Mouse (Mus musculus) ES-E14 (cell line): Measurements from ENCODE around the gene Copz1. TPM values are rescaled to one million over a fixed set of nuclear protein-coding genes. Genes with fewer than 3 reads are reported as not detected.

ENCODE experiments used
- DNase-seq: peaks from one replicate; pipeline ENCODE4 v3.0.0-alpha.2; 2013; ENCODE audit warnings: low read depth, low spot score
- H3K27ac ChIP-seq: 2 replicates; pipeline ENCODE4 v1.5.1; 2012; ENCODE audit warnings: low read depth, mild to moderate bottlenecking, low read length, moderate library complexity, mixed read lengths; ENCODE audit not compliant: poor library complexity, insufficient read depth, severe bottlenecking
- H3K36me3 ChIP-seq: 2 replicates; pipeline ENCODE4 v1.6.1; 2012; ENCODE audit warnings: mild to moderate bottlenecking, low read length, moderate library complexity, mixed read lengths; ENCODE audit not compliant: control insufficient read depth, poor library complexity, insufficient read depth, severe bottlenecking
- H3K4me1 ChIP-seq, 2 experiments: fragments of 150-350 bp in 1 of 2; sonication (generic) in 1 of 2; 2 replicates each; pipeline ENCODE4 v1.6.1; 2012; ENCODE audit warnings: low read length in 2 of 2, mild to moderate bottlenecking in 1 of 2, mixed read lengths in 1 of 2; ENCODE audit not compliant: control insufficient read depth in 2 of 2, insufficient read depth in 2 of 2, poor library complexity in 1 of 2
- H3K4me3 ChIP-seq, 2 experiments: fragments of 150-350 bp in 1 of 2; sonication (generic) in 1 of 2; 2 replicates each; pipeline ENCODE4 v1.5.1; 2012; ENCODE audit warnings: low read length in 2 of 2, low read depth in 1 of 2, mild to moderate bottlenecking in 1 of 2, mixed read lengths in 1 of 2; ENCODE audit not compliant: insufficient read depth in 1 of 2, poor library complexity in 1 of 2, severe bottlenecking in 1 of 2
- H3K9ac ChIP-seq: 2 replicates; pipeline ENCODE4 v1.6.1; 2012; ENCODE audit warnings: low read depth, mild to moderate bottlenecking, low read length, mixed read lengths; ENCODE audit not compliant: poor library complexity, insufficient read depth, severe bottlenecking
- H3K9me3 ChIP-seq: fragments of 150-350 bp; sonication (generic); 2 replicates; pipeline ENCODE4 v1.6.1; 2012; ENCODE audit warnings: low read depth, mild to moderate bottlenecking, low read length; ENCODE audit not compliant: control insufficient read depth, insufficient read depth
- CHD2 ChIP-seq: IDR thresholded peaks from 2 replicates; pipeline ENCODE4 v1.6.1; 2014; ENCODE audit warnings: mild to moderate bottlenecking, low read depth, low read length, inconsistent platforms
- HCFC1 ChIP-seq: IDR thresholded peaks from 2 replicates; pipeline ENCODE4 v1.6.1; 2012; ENCODE audit warnings: low read length, inconsistent platforms, borderline replicate concordance; ENCODE audit not compliant: insufficient read depth
- MAFK ChIP-seq: IDR thresholded peaks from 2 replicates; pipeline ENCODE4 v1.6.1; 2014; ENCODE audit warnings: mild to moderate bottlenecking, low read depth, low read length, inconsistent platforms; ENCODE audit not compliant: insufficient read depth
- ZC3H11A ChIP-seq: IDR thresholded peaks from 2 replicates; pipeline ENCODE4 v1.6.1; 2012; ENCODE audit warnings: low read depth, mild to moderate bottlenecking, inconsistent platforms, low read length, borderline replicate concordance
- ZNF384 ChIP-seq: IDR thresholded peaks from 2 replicates; pipeline ENCODE4 v1.6.1; 2012; ENCODE audit warnings: low read depth, low read length, inconsistent platforms
- in situ Hi-C, 2 experiments: fragments of 600-800 bp; cut with MboI; formaldehyde crosslinking; loops; one replicate each; pipeline ENCODE4 v1.15.1; 2025; ENCODE audit warnings: low sequenced_read_pairs in 2 of 2, inconsistent platforms in 1 of 2; ENCODE audit not compliant: unreplicated experiment in 2 of 2
- total RNA-seq: library from RNA; depleted of rRNA; stranded (reverse); fragments of 300-350 nt; gene quantifications from 2 replicates; pipeline ENCODE4 v1.2.3, GENCODE M21; 2012

Gene Copz1
- total RNA-seq, 1 experiment: 85.5 TPM

DNA sequence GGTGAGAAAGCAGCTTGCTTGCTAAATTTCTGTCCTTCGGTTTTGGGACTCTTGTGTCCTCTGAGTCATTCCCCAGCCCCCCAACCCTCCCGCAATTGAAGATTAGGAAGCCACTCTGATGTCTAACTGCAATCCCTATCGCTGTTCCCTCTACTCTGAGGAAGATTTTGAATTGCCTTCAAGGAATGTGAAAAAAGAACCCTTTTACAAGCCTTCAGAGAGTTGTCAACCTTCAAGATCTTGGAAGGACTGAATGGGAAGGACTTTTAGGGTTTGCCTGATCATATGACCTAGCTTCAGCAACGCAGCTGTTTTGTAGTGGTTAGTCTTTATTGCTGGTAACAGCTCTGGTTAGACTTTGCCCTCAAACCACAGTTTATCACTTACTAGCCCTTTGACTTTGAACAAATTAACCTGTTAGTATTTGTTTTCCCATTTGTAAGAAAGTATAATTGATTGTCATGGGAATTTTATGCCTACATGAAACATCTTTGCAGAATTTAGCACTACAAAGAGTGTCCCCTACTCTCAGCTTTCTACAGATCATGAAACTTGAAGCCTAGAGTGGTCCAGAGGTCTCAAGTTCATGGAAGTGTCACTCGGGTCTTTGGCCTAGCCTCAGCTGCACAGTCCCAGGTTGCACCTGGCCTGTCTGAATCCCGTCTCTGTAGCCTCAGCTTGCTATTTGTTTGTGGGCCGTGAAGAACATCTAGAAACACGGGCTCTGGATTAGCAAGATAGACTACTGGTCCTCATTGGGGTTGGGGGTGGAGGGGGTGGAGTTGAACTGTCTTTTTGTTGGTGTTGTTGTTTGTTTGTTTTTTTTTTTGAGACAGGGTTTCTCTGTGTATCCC, 33.5 kb downstream of the Copz1 start:
- no peak for TF ChIP-seq ZNF384
- no peak for TF ChIP-seq CHD2
- TF ChIP-seq ZC3H11A: no peak
- no peak for TF ChIP-seq MAFK
- TF ChIP-seq HCFC1: no peak
- no peaks in the 10 kb centered on the region; the same call in 1 of the 2 replicates for H3K9me3 ChIP-seq
- no peak for DNase-seq
- peaks cover 6 to 17% of the 10 kb centered on the region in 2 experiments; a peak in 3 of 4 replicates for H3K4me1 ChIP-seq
- no peak overlapping the region for H3K27ac ChIP-seq
- H3K36me3 ChIP-seq: no peaks in the 10 kb centered on the region
- H3K9ac ChIP-seq: no peak overlapping the region
- peak overlapping the region; percentile 61 to 63; a peak in 3 of 4 replicates for H3K4me3 ChIP-seq
- in situ Hi-C loops: loop anchor here in 1 of 2 experiments (25.0 kb wide), 1 partner anchor 319 kb away; the partner anchor contains the start of genes Hoxc6, Hoxc8 and Hoxc9

DNA sequence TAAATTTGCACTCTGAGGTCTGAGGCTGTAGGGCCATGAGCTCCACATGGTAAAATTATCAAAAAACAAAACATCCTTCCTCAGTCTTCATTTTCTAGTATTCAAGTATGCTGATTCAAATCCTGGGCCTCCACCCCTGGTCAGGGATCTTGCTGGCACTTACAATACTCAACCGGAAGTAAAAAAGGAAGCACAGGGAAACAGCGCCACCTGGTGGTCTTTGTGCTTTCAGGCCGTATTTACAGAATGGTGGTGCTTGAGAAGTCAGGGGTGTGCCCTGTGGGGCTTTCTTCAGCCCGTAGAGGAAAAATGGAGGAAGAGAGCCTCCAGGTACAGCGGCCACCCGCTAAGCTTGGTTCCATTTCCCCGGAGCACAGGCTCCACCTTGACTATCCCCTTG, 34.6 kb downstream of the Copz1 start:
- no peak overlapping the region for H3K27ac ChIP-seq
- H3K4me3 ChIP-seq: no peak overlapping the region
- in situ Hi-C loops: loop anchor here in 1 of 2 experiments (25.0 kb wide), 1 partner anchor 320 kb away; the partner anchor contains the start of genes Hoxc6, Hoxc8 and Hoxc9
- no peaks in the 10 kb centered on the region for H3K9me3 ChIP-seq
- TF ChIP-seq HCFC1 (no peak), MAFK (no peak), CHD2 (no peak), ZC3H11A (peak; percentile 54; the same call in 1 of the 2 replicates), ZNF384 (no peak)
- no peaks in the 10 kb centered on the region for H3K36me3 ChIP-seq
- H3K9ac ChIP-seq: no peak overlapping the region
- peaks cover 6 to 8% of the 10 kb centered on the region in 2 experiments; a peak in 3 of 4 replicates for H3K4me1 ChIP-seq
- peak; percentile 97 for DNase-seq

GRCm38 (mm10) chr15:103308056-103308875, 35.8 kb downstream of the Copz1 start:
- Histone ChIP-seq H3K27ac (no peak overlapping the region), H3K4me3 (peak overlapping the region; percentile 27 to 36; a peak in 3 of 4 replicates), H3K4me1 (peaks cover 6 to 8% of the 10 kb centered on the region in 2 experiments; a peak in 3 of 4 replicates), H3K36me3 (no peaks in the 10 kb centered on the region), H3K9ac (peak overlapping the region; percentile 9), H3K9me3 (no peaks in the 10 kb centered on the region)
- DNase-seq: no peak
- in situ Hi-C loops: loop anchor here in 1 of 2 experiments (25.0 kb wide), 1 partner anchor 321 kb away; the partner anchor contains the start of genes Hoxc6, Hoxc8 and Hoxc9
- TF ChIP-seq CHD2 (no peak), ZC3H11A (no peak), ZNF384 (no peak), MAFK (no peak), HCFC1 (no peak)

GRCm38 (mm10) chr15:103308876-103309580, 36.5 kb downstream of the Copz1 start:
- Histone ChIP-seq H3K4me1 (peaks cover 6 to 9% of the 10 kb centered on the region in 2 experiments; a peak in 3 of 4 replicates), H3K9me3 (no peaks in the 10 kb centered on the region), H3K9ac (peak overlapping the region; percentile 9), H3K27ac (no peak overlapping the region), H3K4me3 (peak overlapping the region; percentile 27 to 36; a peak in 3 of 4 replicates), H3K36me3 (no peaks in the 10 kb centered on the region)
- TF ChIP-seq CHD2 (no peak), ZNF384 (no peak), MAFK (no peak), HCFC1 (no peak), ZC3H11A (no peak)
- in situ Hi-C loops: loop anchor here in 1 of 2 experiments (25.0 kb wide), 1 partner anchor 322 kb away; the partner anchor contains the start of genes Hoxc6, Hoxc8 and Hoxc9
- no peak for DNase-seq
